Mouse (Mus musculus) thymus, adult 2 months (tissue): ENCODE measurements at regions not wholly inside any gene's neighbourhood (a gene's known extent, or its start where the extent isn't known, plus 50 kb on each side); places are given as distances from the start of the nearest gene placed in this dataset.

Source experiments
- DNase-seq: peaks from one replicate; pipeline ENCODE4 v3.0.0; 2021
- H3K27ac ChIP-seq: fragments of 200-500 bp; 2 replicates; pipeline ENCODE4 v1.5.1; 2012; ENCODE audit warnings: low read length, control low read depth; ENCODE audit not compliant: control insufficient read depth, insufficient read depth
- H3K27me3 ChIP-seq: fragments of 200-500 bp; 2 replicates; pipeline ENCODE4 v1.6.1; 2012; ENCODE audit warnings: mild to moderate bottlenecking, low read length, moderate library complexity, mixed read lengths; ENCODE audit not compliant: control insufficient read depth, insufficient read depth
- H3K36me3 ChIP-seq: fragments of 200-500 bp; 2 replicates; pipeline ENCODE4 v1.6.1; 2012; ENCODE audit warnings: mild to moderate bottlenecking, low read length, moderate library complexity; ENCODE audit not compliant: control insufficient read depth, insufficient read depth
- H3K4me1 ChIP-seq: fragments of 200-500 bp; replicated peaks from 2 replicates; pipeline ENCODE4 v1.6.1; 2012; ENCODE audit warnings: low read length; ENCODE audit not compliant: control insufficient read depth, insufficient read depth
- H3K4me3 ChIP-seq: fragments of 200-500 bp; 2 replicates; pipeline ENCODE4 v1.5.1; 2012; ENCODE audit warnings: mild to moderate bottlenecking, low read length, control low read depth, moderate library complexity; ENCODE audit not compliant: control insufficient read depth, insufficient read depth
- CTCF ChIP-seq: fragments of 200-500 bp; IDR thresholded peaks from 2 replicates; pipeline ENCODE4 v1.5.1; 2012; ENCODE audit warnings: mild to moderate bottlenecking, control low read depth, low read length, moderate library complexity, borderline replicate concordance; ENCODE audit not compliant: control insufficient read depth, poor library complexity, insufficient read depth; ENCODE audit errors: extremely low read depth
- POLR2A ChIP-seq: fragments of 200-500 bp; IDR thresholded peaks from 2 replicates; pipeline ENCODE4 v1.6.1; 2012; ENCODE audit warnings: mild to moderate bottlenecking, low read length, control low read depth, moderate library complexity; ENCODE audit not compliant: control insufficient read depth, poor library complexity, insufficient read depth; ENCODE audit errors: extremely low read depth
- WGBS: fragments of 180-500 bp; shearing (Covaris S2); methylation state at CpG from one replicate; pipeline ENCODE4 v1.1.7; 2018; 5-methylcytosine and 5-hydroxymethylcytosine counted together

DNA sequence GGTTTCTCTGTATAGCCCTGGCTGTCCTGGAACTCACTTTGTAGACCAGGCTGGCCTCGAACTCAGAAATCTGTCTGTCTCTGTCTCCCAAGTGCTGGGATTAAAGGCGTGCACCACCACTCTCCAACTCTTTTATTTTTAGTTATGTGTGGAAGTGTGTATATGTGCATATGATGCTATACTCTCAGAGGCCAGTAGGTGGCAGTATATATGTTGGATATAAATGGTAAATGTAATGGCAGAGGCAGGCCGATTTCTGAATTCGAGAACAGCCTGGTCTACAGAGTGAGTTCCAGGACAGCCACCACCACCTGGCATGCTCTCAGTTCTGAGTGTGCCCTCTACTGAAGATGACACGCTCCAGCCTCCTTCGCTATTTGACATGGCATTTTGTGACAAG is 214.4 kb upstream of the Chl1 start:
- no peak overlapping the region for H3K27ac ChIP-seq
- TF ChIP-seq POLR2A (no peak), CTCF (no peak)
- 77% methylated on average over 6 of the region's 6 CpGs for WGBS
- H3K4me1 ChIP-seq, result no peaks in the 10 kb centered on the region
- peak; percentile 41 for DNase-seq
- no peak overlapping the region for H3K4me3 ChIP-seq
- H3K36me3 ChIP-seq, result no peaks in the 10 kb centered on the region
- H3K27me3 ChIP-seq, result no peaks in the 10 kb centered on the region

DNA sequence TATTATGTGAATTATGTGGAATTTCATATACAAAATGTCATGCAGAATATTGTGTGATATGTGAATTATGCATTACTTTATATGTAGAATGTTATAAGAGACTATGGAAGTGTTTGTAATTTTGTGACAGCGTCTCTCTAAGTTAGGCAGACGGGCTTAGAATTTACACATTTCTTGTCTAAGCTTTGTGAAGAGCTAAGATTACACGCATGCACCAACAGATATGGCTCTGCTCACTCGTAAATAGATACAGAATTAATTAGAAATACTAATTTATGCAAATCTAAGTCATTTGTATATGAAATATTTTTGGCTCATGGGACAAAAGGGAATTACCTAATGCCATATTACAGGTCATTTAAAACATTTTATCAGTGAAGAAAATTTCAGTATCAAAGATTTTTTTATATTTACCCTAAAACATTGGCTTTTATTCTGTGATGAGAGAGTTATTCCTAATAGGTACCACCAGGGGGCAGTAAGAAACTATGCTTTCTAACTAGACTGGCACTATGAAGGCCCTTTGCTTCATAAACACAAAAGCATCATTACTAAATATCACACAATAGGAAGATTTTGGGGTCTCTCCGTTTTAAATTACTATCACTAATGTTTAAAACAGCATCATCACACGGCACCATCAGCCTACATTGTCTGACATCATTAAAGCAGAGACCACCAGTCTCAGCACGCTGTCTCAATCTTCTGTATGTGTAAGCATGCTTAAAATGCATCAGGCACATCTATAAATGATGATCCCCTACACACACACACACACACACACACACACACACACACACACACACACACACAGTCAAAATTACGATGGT is 203.8 kb upstream of the Chl1 start:
- peaks cover 4% of the 10 kb centered on the region; the same call in 1 of the 2 replicates for H3K4me1 ChIP-seq
- no peaks in the 10 kb centered on the region for H3K36me3 ChIP-seq
- 67% methylated on average over 8 of the region's 8 CpGs for WGBS
- DNase-seq, result no peak
- no peak overlapping the region for H3K27ac ChIP-seq
- TF ChIP-seq POLR2A, result no peak
- TF ChIP-seq CTCF, result no peak
- H3K4me3 ChIP-seq, result no peak overlapping the region
- no peaks in the 10 kb centered on the region for H3K27me3 ChIP-seq

DNA sequence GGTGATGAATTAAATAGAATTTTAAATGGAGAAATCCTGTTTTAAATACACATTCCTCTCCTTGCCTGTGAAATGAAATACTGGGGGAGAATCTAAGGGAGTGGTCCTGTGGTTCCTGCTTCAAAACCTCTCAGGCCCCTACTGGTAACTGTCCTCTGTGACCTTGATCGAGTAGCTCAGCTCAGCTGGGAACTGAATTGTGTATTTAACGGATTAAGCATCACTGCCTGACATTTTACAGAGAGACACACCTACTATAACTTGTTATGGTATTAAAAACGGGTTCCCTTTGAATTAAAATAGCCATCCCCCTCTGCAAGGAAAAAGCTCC is 203.2 kb upstream of the Chl1 start:
- DNase-seq, result no peak
- H3K27me3 ChIP-seq, result no peaks in the 10 kb centered on the region
- TF ChIP-seq CTCF, result no peak
- TF ChIP-seq POLR2A, result no peak
- no peaks in the 10 kb centered on the region for H3K36me3 ChIP-seq
- no peak overlapping the region for H3K4me3 ChIP-seq
- no peak overlapping the region for H3K27ac ChIP-seq
- peaks cover 4% of the 10 kb centered on the region; the same call in 1 of the 2 replicates for H3K4me1 ChIP-seq
- 74% methylated on average over 3 of the region's 3 CpGs for WGBS

DNA sequence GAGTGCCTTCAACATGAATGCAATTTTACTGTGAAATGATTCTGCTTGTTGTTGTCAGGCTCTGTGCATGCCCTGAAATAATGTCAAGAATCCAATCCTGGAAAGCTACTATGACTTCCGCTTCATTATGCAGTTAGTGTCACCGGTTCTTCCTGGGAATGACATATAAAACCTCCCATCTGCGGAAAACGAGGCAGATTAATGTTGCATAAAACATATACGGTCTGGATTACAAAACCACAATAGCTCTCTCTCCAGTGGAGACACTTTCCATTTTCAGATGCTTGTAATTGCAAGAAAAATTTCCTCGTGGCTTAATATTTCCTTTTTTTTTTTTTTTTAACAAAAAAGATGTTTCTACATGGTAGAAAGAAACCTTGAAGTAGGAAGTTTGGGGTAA is 198.2 kb upstream of the Chl1 start:
- H3K4me1 ChIP-seq, result peaks cover 4% of the 10 kb centered on the region; the same call in 1 of the 2 replicates
- no peak for DNase-seq
- no peaks in the 10 kb centered on the region for H3K27me3 ChIP-seq
- TF ChIP-seq CTCF, result no peak
- TF ChIP-seq POLR2A, result no peak
- no peak overlapping the region for H3K27ac ChIP-seq
- H3K4me3 ChIP-seq, result no peak overlapping the region
- no peaks in the 10 kb centered on the region for H3K36me3 ChIP-seq
- 76% methylated on average over 6 of the region's 6 CpGs for WGBS

DNA sequence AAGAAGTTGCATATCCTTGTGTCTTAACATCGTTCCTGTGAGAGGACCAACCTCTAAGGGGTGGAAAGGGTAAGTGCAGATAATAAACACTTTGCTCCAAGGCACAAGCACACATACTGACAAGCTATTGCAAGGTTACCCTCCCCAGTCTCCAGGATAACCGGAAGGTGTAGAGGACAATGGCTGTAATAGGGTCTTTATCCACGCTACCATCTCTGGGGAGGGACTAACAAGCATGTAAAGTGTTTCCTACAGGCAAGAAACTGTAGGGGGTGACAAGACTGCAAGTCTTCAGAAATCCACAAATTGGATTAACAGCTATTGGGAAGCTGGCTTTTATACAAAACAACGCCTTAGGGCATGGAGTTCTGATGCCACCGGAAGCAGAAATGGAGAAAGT is 197.5 kb upstream of the Chl1 start:
- H3K27ac ChIP-seq, result no peak overlapping the region
- peaks cover 4% of the 10 kb centered on the region; the same call in 1 of the 2 replicates for H3K4me1 ChIP-seq
- no peaks in the 10 kb centered on the region for H3K36me3 ChIP-seq
- DNase-seq, result no peak
- TF ChIP-seq POLR2A (no peak), CTCF (no peak)
- 98% methylated on average over 5 of the region's 5 CpGs for WGBS
- no peaks in the 10 kb centered on the region for H3K27me3 ChIP-seq
- no peak overlapping the region for H3K4me3 ChIP-seq

DNA sequence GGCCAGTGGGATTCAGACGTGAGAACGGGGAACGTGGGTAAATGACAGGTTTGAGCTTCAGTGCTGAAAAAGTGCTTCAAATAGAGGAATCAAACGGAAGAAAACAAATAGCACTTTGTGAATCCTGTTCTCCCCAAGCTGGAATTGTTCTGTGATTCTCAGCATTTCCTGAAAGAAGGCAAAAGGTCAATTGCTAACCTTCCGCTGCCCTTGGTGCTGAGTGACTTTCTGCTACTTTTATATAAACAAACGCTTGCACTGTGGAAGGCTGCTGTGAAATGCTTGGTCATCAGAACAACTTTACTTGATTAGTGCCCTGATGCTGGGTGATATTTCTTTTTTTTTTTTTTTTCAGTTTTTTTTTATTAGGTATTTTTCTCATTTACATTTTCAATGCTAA is 192.3 kb upstream of the Chl1 start:
- Histone ChIP-seq H3K4me1 (no peaks in the 10 kb centered on the region), H3K27ac (no peak overlapping the region), H3K27me3 (no peaks in the 10 kb centered on the region), H3K4me3 (no peak overlapping the region), H3K36me3 (no peaks in the 10 kb centered on the region)
- 98% methylated on average over 6 of the region's 6 CpGs for WGBS
- no peak for TF ChIP-seq CTCF
- no peak for TF ChIP-seq POLR2A
- no peak for DNase-seq

DNA sequence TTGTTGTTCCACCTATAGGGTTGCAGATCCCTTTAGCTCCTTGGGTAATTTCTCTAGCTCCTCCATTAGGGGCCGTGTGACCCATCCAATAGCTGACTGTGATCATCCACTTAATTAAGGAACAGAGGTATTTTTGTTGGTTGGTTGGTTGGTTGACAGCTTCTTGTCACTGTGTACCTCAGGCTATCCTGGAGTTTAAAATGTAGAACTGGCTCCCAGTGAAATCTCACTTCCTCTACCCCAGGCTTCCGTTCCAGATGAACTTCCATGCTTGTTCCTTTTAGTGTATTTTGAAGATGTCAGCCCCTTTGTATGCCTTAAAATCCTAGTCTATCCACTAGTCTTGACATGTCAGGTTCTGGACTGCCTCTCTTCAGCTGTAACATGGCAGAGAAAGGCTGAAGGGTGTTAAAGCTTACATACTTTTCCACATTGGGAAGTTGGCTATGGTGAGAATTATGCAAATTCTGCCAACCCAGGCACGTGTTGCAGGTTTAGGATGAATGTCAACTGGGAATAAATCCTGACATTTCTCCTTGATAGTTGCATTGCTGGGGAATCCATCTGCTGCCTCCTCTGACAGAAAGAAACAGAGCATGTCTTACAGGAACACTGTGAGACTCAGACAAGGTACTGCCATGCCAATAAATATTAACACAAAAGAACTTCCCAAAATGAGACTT is 191.6 kb upstream of the Chl1 start:
- no peaks in the 10 kb centered on the region for H3K36me3 ChIP-seq
- no peak for DNase-seq
- 93% methylated on average over 3 of the region's 3 CpGs for WGBS

More for the DNA sequence above, 191.6 kb upstream of the Chl1 start:
- TF ChIP-seq CTCF, result no peak
- no peak overlapping the region for H3K4me3 ChIP-seq
- H3K27me3 ChIP-seq, result no peaks in the 10 kb centered on the region
- no peak overlapping the region for H3K27ac ChIP-seq
- H3K4me1 ChIP-seq, result no peaks in the 10 kb centered on the region
